Mouse (Mus musculus) neural tube, embryonic 11.5 days (tissue): ENCODE measurements around the gene Asap3. TPM values are rescaled to one million over a fixed set of nuclear protein-coding genes. Genes with fewer than 3 reads are reported as not detected.

Experiments
- ATAC-seq: fragments of 200-750 bp; cut with Nextera tagmentation; 2 replicates; pipeline ENCODE4 v1.8.0; 2017; ENCODE audit warnings: moderate number of reproducible peaks, mild to moderate bottlenecking, moderate TSS enrichment, moderate library complexity; ENCODE audit not compliant: insufficient read depth, low FRiP score, low TSS enrichment
- DNase-seq: peaks from one replicate; pipeline ENCODE4 v3.0.0-alpha.2; 2015; ENCODE audit warnings: low spot score
- H3K27ac ChIP-seq: fragments of 300-500 bp; sonication (generic); 2 replicates; pipeline ENCODE4 v1.5.1; 2014; ENCODE audit warnings: low read depth, mild to moderate bottlenecking, low read length
- H3K27me3 ChIP-seq: fragments of 300-500 bp; sonication (generic); 2 replicates; pipeline ENCODE4 v1.6.1; 2014; ENCODE audit warnings: mild to moderate bottlenecking, low read length, mixed read lengths; ENCODE audit not compliant: control insufficient read depth, insufficient read depth
- H3K36me3 ChIP-seq: fragments of 300-500 bp; sonication (generic); 2 replicates; pipeline ENCODE4 v1.6.1; 2014; ENCODE audit warnings: mild to moderate bottlenecking, low read length, moderate library complexity, mixed read lengths; ENCODE audit not compliant: control insufficient read depth, insufficient read depth
- H3K4me1 ChIP-seq: fragments of 300-500 bp; sonication (generic); 2 replicates; pipeline ENCODE4 v1.6.1; 2014; ENCODE audit warnings: low read length, mixed read lengths; ENCODE audit not compliant: control insufficient read depth, insufficient read depth
- H3K4me2 ChIP-seq: fragments of 300-500 bp; sonication (generic); 2 replicates; pipeline ENCODE4 v1.6.1; 2014; ENCODE audit warnings: low read depth, mild to moderate bottlenecking, moderate library complexity
- H3K4me3 ChIP-seq: fragments of 300-500 bp; sonication (generic); 2 replicates; pipeline ENCODE4 v1.5.1; 2014; ENCODE audit warnings: low read depth, low read length
- H3K9ac ChIP-seq: fragments of 300-500 bp; sonication (generic); 2 replicates; pipeline ENCODE4 v1.6.1; 2014; ENCODE audit warnings: mild to moderate bottlenecking, low read length
- H3K9me3 ChIP-seq: fragments of 300-500 bp; sonication (generic); 2 replicates; pipeline ENCODE4 v1.6.1; 2016; ENCODE audit warnings: low read length; ENCODE audit not compliant: control insufficient read depth
- WGBS: fragments of 180-500 bp; shearing (Covaris S2); extraction: QIAGEN DNeasy Blood & Tissue Kit; methylation state at CpG from one replicate; pipeline ENCODE4 v1.1.7; 2014; 5-methylcytosine and 5-hydroxymethylcytosine counted together
- polyA plus RNA-seq: library from polyadenylated mRNA; unstranded; fragments of >200 nt; fragmentation: Nextera tagmentation; extraction: Ambion mirVana; gene quantifications from 2 replicates; pipeline ENCODE4 v1.2.1, GENCODE M21; 2014

Asap3 gene
- polyA plus RNA-seq, result 6.9 and 7.5 TPM in 2 replicates

GRCm38 (mm10) chr4:136206033-136206893 lies at the start of gene Asap3:
Asap3 (plus strand) TSS chr4:136206365.
- peaks cover 14% of the 10 kb centered on the region for H3K4me1 ChIP-seq
- no peaks in the 10 kb centered on the region for H3K36me3 ChIP-seq
- peak; percentile 99 for DNase-seq
- no peaks in the 10 kb centered on the region for H3K27me3 ChIP-seq
- H3K9me3 ChIP-seq, result no peaks in the 10 kb centered on the region
- peak within 1 kb of the TSS; percentile 59 for H3K4me3 ChIP-seq
- H3K4me2 ChIP-seq, result peak within 1 kb of the TSS; percentile 95
- peak within 1 kb of the TSS; percentile 74 for H3K9ac ChIP-seq
- 0 out of 2 replicates have a peak within 1 kb of the TSS, but pooled peaks have one; percentile 39 for H3K27ac ChIP-seq
- ATAC-seq, result peak; percentile 89
- WGBS, result under 1% methylated on average over 53 of the region's 54 CpGs

- Histone ChIP-seq H3K4me3 (no peak overlapping the region), H3K9ac (no peak overlapping the region), H3K27ac (no peak overlapping the region), H3K4me2 (no peak overlapping the region), H3K27me3 (no peaks in the 10 kb centered on the region), H3K4me1 (peaks cover 13% of the 10 kb centered on the region; the same call in 1 of the 2 replicates), H3K36me3 (no peaks in the 10 kb centered on the region), H3K9me3 (no peaks in the 10 kb centered on the region)
- WGBS, result 74% methylated on average over 6 of the region's 6 CpGs
- ATAC-seq (no peak), DNase-seq (no peak)
Measured at GRCm38 (mm10) chr4:136158498-136158897, 47.7 kb upstream of the Asap3 start.

- Histone ChIP-seq H3K27me3 (no peaks in the 10 kb centered on the region), H3K9ac (peak overlapping the region; percentile 29; the same call in 1 of the 2 replicates), H3K4me3 (no peak overlapping the region), H3K27ac (peak overlapping the region; percentile 71), H3K36me3 (no peaks in the 10 kb centered on the region), H3K4me1 (peaks cover 13% of the 10 kb centered on the region; the same call in 1 of the 2 replicates), H3K9me3 (no peaks in the 10 kb centered on the region), H3K4me2 (no peak overlapping the region)
- DNase-seq, result peak; percentile 89
- peak; percentile 82 for ATAC-seq
- WGBS, result 3% methylated on average over 5 of the region's 5 CpGs
Measured at GRCm38 (mm10) chr4:136159802-136160397, 46.3 kb upstream of the Asap3 start.

GRCm38 (mm10) chr4:136163448-136163847 lies 42.7 kb upstream of the Asap3 start:
- Histone ChIP-seq H3K9ac (no peak overlapping the region), H3K9me3 (no peaks in the 10 kb centered on the region), H3K36me3 (no peaks in the 10 kb centered on the region), H3K4me2 (no peak overlapping the region), H3K27ac (no peak overlapping the region), H3K4me1 (peaks cover 13% of the 10 kb centered on the region; the same call in 1 of the 2 replicates), H3K4me3 (no peak overlapping the region), H3K27me3 (no peaks in the 10 kb centered on the region)
- peak; percentile 93 for DNase-seq
- no peak for ATAC-seq
- WGBS, result 3% methylated on average over 11 of the region's 11 CpGs

GRCm38 (mm10) chr4:136164981-136165380 lies 41.2 kb upstream of the Asap3 start:
- ATAC-seq, result no peak
- no peaks in the 10 kb centered on the region for H3K27me3 ChIP-seq
- no peak overlapping the region for H3K4me3 ChIP-seq
- H3K27ac ChIP-seq, result no peak overlapping the region
- no peaks in the 10 kb centered on the region for H3K9me3 ChIP-seq
- 69% methylated on average over 8 of the region's 8 CpGs for WGBS
- DNase-seq, result no peak
- H3K36me3 ChIP-seq, result no peaks in the 10 kb centered on the region
- H3K4me2 ChIP-seq, result no peak overlapping the region
- no peak overlapping the region for H3K9ac ChIP-seq
- H3K4me1 ChIP-seq, result peaks cover 5% of the 10 kb centered on the region; the same call in 1 of the 2 replicates

- no peak overlapping the region for H3K4me2 ChIP-seq
- H3K36me3 ChIP-seq, result no peaks in the 10 kb centered on the region
- ATAC-seq (no peak), DNase-seq (no peak)
- no peaks in the 10 kb centered on the region for H3K27me3 ChIP-seq
- peaks cover 1% of the 10 kb centered on the region; the same call in 1 of the 2 replicates for H3K4me1 ChIP-seq
- no peak overlapping the region for H3K9ac ChIP-seq
- H3K27ac ChIP-seq, result no peak overlapping the region
- H3K4me3 ChIP-seq, result no peak overlapping the region
- WGBS, result 88% methylated on average over 3 of the region's 3 CpGs
- H3K9me3 ChIP-seq, result no peaks in the 10 kb centered on the region
Measured at GRCm38 (mm10) chr4:136167701-136168100, 38.5 kb upstream of the Asap3 start.

GRCm38 (mm10) chr4:136170401-136170800 lies 35.8 kb upstream of the Asap3 start:
- peaks cover 8% of the 10 kb centered on the region for H3K4me1 ChIP-seq
- no peaks in the 10 kb centered on the region for H3K36me3 ChIP-seq
- no peak overlapping the region for H3K4me2 ChIP-seq
- H3K9me3 ChIP-seq, result no peaks in the 10 kb centered on the region
- ATAC-seq (no peak), DNase-seq (no peak)
- no peak overlapping the region for H3K27ac ChIP-seq
- no peaks in the 10 kb centered on the region for H3K27me3 ChIP-seq
- no peak overlapping the region for H3K9ac ChIP-seq
- no peak overlapping the region for H3K4me3 ChIP-seq
- 78% methylated on average over 4 of the region's 4 CpGs for WGBS

- peak; percentile 28 for DNase-seq
- Histone ChIP-seq H3K27me3 (no peaks in the 10 kb centered on the region), H3K36me3 (no peaks in the 10 kb centered on the region), H3K27ac (no peak overlapping the region), H3K9me3 (no peaks in the 10 kb centered on the region), H3K4me3 (peak overlapping the region; percentile 81), H3K4me1 (peaks cover 15% of the 10 kb centered on the region), H3K9ac (peak overlapping the region; percentile 53), H3K4me2 (peak overlapping the region; percentile 100)
- ATAC-seq, result peak; percentile 13
- WGBS, result 21% methylated on average over 12 of the region's 12 CpGs
Measured at GRCm38 (mm10) chr4:136171455-136171854, 34.7 kb upstream of the Asap3 start.
